Mouse (Mus musculus) MEL-GATA-1-ER (cell line): ENCODE measurements at regions not wholly inside any gene's neighbourhood (a gene's known extent, or its start where the extent isn't known, plus 50 kb on each side); places are given as distances from the start of the nearest gene placed in this dataset.

Source experiments
- DNase-seq: peaks from one replicate; pipeline ENCODE4 v3.0.0-alpha.2; 2012; ENCODE audit warnings: low read depth; ENCODE audit errors: extremely low read depth

GRCm38 (mm10) chrX:11763351-11764082, 396.6 kb downstream of the Bcor start:
- DNase-seq = no peak

- no peak for DNase-seq
Observed at GRCm38 (mm10) chrX:11776236-11776899, 383.8 kb downstream of the Bcor start.

GRCm38 (mm10) chrX:11795010-11795409, 365.1 kb downstream of the Bcor start:
- no peak for DNase-seq

GRCm38 (mm10) chrX:11797870-11798269, 362.3 kb downstream of the Bcor start:
- no peak for DNase-seq

GRCm38 (mm10) chrX:11798326-11798725, 361.8 kb downstream of the Bcor start:
- DNase-seq = no peak

- DNase-seq = no peak
Observed at GRCm38 (mm10) chrX:11800400-11800941, 359.7 kb downstream of the Bcor start.

- peak; percentile 39 for DNase-seq
Observed at GRCm38 (mm10) chrX:11801208-11801607, 358.9 kb downstream of the Bcor start.

GRCm38 (mm10) chrX:11801621-11802020, 358.5 kb downstream of the Bcor start:
- no peak for DNase-seq

- DNase-seq = peak; percentile 93
Observed at GRCm38 (mm10) chrX:11802074-11802899, 357.9 kb downstream of the Bcor start.

GRCm38 (mm10) chrX:11803239-11803638, 356.9 kb downstream of the Bcor start:
- peak; percentile 76 for DNase-seq

- DNase-seq = no peak
Observed at GRCm38 (mm10) chrX:11806896-11807252, 353.3 kb downstream of the Bcor start.

GRCm38 (mm10) chrX:11807253-11807882, 352.8 kb downstream of the Bcor start:
- DNase-seq = peak; percentile 12

- no peak for DNase-seq
Observed at GRCm38 (mm10) chrX:11807883-11808262, 352.3 kb downstream of the Bcor start.

- DNase-seq = no peak
Observed at GRCm38 (mm10) chrX:11808911-11809310, 351.2 kb downstream of the Bcor start.

GRCm38 (mm10) chrX:11814861-11815260, 345.3 kb downstream of the Bcor start:
- no peak for DNase-seq

GRCm38 (mm10) chrX:11815864-11816263, 344.3 kb downstream of the Bcor start:
- DNase-seq = no peak

GRCm38 (mm10) chrX:11818634-11819033, 341.5 kb downstream of the Bcor start:
- DNase-seq = no peak

- no peak for DNase-seq
Observed at GRCm38 (mm10) chrX:11821165-11821564, 339.0 kb downstream of the Bcor start.

GRCm38 (mm10) chrX:11821880-11822768, 338.0 kb downstream of the Bcor start:
- no peak for DNase-seq

GRCm38 (mm10) chrX:11825948-11826347, 334.2 kb downstream of the Bcor start:
- DNase-seq = no peak
